Mouse (Mus musculus): ENCODE results near the gene Vnn3. TPM values are rescaled to one million over a fixed set of nuclear protein-coding genes. Genes with fewer than 3 reads are reported as not detected.

Vnn3 gene
- 0.53 and 0.88 TPM in 2 replicates for polyA plus RNA-seq (2015; fragmentation: Nextera tagmentation; extraction: Ambion mirVana)

DNA sequence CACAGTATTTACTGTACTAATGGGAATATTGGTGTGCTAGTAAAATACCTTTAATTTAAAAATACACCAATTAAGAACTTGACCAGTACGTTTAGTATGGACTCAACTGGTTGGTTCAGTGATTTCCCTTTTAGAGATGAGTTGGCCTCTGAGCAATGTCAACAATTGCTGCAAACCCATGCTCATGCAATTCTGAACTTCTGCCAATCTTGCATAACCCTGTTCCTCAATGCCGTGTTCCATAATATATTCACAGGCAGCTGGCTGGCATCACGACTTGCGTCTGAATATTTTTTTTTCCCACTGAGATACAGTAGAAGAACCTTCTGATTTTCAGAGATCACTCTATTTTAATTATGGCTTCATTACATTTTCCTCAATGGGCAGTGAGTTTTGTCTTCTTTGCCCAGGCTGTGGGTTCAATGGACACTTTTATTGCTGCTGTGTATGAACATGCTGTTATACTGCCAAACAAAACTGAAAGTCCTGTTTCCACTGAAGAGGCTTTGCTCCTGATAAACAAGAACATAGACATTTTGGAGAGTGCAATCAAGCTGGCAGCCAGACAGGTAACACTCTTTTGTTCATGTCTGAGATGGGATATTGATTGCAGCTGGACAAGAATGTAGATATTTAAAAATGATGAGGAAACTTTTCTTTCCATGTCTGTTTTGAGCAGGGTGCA is at the start of gene Vnn3:
Gene Vnn3 (plus strand): TSS at position 235 of the 685 bp plus-strand sequence.
- no peak for DNase-seq (ENCODE audit: low spot score)

DNA sequence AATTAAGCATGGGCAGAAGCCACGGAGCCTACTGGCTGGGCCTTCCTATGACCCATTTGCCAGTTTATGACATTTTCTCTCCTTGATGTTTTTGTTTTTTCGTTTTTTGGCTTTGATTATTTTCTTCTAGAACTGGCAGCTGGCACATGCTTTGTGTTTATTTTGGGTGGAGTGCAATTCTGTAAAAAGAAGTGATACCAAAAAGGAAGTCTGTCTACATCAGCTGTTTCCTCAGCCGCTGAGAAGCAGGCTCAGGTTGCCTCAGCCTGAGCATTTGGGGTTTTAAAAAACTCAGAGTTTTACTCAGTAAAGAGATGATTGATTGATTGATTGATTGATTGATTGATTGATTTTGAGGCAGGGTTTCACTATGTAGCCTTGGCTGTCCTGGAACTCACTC is 48.4 kb upstream of the Vnn3 start:
- no peak for DNase-seq (ENCODE audit: low spot score)

- no peak for DNase-seq (ENCODE audit: low spot score)
Measured at GRCm38 (mm10) chr10:23804665-23805064, 46.6 kb upstream of the Vnn3 start.

- DNase-seq (ENCODE audit: low spot score), result no peak
Measured at GRCm38 (mm10) chr10:23806201-23806600, 45.1 kb upstream of the Vnn3 start.

DNA sequence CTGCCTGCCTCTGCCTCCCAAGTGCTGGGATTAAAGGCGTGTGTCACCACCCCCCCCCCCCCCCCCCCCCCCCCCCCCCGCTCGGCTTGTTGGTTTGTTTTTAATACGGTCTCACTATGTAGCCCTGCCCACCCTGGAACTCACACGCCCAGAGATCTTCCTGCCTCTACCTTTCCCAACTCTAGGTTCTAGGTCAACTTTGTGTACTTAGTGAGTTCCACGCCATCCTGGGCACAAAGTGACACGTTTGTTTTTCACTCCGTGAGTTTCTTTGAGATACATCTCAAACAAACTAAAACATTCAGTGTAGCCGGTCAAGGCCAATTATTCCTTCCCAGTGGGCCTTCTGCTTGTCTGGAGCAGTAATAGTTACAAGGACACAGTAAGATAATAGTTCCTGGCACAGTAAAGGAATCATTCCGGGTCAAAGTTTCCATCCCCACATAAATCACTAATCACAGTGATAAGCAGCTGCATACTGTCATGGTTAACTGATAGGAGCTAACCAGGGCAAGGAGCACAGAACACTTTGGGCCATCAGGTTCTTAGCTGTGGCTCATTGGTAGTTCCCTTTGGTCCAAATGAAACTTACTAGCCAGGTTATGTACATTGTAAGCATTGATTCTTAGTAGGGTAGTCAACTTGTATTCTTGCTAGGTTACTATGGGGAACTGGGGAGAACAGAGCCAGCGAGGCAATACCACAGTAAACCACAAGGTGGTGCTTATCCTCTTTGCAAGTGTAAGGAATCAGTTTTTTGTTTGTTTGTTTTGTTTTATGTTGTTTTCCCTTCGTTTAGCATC is 39.4 kb upstream of the Vnn3 start:
- DNase-seq (ENCODE audit: low spot score), result peak; percentile 65

DNA sequence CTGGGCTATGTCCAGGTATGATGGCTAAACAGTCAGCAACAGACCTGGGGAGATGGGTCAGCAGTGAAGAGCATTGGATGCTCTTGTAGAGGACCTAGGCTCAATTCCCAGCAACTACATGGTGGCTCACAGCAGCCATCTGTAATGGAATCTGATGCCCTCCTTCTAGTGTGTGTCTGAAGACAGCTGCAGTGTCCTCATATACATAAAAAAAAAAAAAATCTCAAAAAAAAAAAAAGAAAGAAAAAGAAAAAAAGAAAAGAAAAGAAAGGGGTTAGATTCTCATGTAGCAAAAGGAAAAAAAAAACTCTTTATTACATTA is 38.9 kb upstream of the Vnn3 start:
- DNase-seq (ENCODE audit: low spot score), result no peak

DNA sequence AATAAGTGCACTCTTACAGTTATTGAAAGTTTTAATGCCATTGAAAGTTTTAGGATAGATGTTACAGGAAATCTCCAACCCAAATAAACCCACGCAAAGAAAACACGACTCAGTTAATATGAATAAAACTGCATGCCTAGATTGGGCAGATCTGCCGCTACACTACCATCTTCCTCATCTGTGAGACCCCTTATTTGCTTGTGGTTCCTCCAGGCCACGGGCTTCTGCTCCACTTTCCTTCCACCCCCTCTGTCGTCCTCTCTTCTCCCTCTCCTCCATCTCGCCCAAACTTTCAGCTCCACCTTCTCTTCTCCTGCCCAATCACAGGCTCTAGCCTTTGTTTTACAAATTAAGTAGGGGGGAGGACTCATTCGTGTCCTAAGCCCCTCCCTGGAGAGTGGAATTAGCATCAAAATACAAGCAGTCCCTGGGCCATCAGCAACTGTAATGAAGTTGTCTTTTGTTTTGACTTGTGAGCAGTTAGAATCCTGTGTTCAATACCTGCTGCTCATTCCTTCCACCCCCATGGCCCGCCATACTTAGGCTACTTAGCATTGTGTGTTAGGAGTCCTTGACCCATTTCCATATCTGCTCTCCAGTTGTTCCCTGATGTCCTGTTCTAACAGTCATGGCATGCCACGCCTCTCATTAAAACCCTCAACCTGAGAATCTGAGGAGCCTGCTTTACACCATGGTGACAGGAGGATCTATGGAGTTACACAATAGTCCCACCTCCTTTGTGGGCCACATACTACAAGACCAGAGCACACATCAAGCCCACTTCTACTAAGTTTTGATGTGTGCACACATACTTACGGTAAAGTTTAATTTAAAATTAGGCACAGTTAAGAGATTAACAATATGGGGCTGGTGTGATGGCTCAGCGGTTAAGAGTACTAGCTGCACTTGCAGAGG is 38.2 kb upstream of the Vnn3 start:
- no peak for DNase-seq (ENCODE audit: low spot score)

DNA sequence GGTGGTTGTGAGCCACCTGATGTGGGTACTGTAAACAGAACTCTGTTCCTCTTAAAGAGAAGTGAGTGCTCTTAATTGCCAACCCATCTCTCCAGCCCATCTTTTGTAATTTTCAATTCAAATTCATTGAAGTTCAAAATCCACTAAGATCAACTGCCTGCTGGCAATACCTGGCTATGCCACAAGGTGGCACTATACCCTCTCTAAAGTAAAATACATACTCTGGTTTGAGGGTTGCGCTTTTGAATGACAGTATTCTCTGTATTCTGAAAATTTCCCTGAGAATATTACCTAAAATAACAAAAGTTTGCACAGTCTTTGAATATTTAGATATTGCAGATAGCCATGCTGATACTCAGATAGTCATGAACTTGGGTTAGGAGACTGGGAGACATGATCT is 36.1 kb upstream of the Vnn3 start:
- DNase-seq (ENCODE audit: low spot score), result peak; percentile 62

DNA sequence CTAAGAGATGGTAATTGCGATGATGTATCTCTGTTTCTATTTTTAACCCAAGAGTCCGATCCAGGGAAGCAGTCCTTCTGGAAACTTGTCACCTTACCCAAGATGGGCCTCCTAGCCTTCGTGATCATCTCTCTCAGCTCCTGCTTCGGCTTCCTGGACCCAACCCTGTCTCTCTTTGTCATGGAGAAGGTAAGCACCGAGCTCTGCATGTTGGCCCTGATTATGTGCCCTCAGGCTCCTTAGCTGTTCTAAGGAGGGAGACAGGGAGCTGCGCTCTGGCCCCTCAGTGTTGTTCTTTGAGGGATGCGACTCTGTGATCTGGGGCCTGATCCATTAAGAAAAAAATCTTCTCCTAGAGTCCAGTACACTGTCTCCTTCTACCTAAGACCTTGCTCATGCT is 35.0 kb upstream of the Vnn3 start:
- no peak for DNase-seq (ENCODE audit: low spot score)

- no peak for DNase-seq (ENCODE audit: low spot score)
Measured at GRCm38 (mm10) chr10:23826516-23826915, 24.7 kb upstream of the Vnn3 start.

DNA sequence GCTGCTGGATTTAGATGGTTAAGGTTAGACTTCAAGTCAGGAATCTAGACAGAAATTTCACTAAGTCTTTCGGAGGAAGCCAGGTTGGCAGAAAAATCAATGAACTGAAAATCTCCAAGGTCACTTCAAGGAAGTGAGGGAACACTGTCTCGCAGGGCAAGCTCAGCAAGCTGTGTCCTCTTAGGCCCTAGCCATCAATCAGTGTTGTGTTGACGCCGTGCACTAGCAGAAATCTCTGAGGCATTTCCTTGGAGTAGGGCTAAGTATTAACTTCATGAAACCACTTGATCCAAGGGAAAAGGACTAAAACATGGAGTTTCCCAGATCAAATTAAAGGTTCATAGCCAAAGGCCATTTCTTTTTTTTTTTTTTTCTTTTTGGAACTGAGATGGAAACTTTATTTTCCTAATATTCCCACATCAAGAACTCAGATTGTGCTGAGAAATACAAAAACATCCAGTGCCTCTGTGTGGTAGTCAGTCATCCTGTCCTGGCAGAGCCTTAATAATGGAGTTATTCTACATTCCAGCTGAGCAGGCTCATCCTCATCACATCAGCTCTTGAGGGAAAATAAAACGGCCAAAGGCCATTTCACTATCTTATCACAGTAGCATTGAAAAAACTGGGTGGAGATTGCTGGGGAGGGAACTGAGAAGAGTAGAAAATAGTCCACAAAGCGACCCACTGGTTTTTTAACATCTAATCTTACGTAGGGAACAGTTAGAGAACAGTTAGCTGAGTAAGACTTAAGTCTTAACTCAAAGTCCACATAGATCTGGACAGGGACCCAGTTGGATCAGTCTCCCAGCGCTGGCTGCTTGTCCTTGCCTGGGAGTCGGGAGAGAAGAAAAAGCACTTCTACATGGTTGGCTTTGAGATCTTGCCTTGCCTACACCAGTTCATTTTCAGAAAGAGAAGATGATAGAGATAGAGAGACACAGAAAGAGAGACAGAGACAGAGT is 15.0 kb upstream of the Vnn3 start:
- no peak for DNase-seq (ENCODE audit: low spot score)

GRCm38 (mm10) chr10:23837115-23837514 is 14.1 kb upstream of the Vnn3 start:
- DNase-seq (ENCODE audit: low spot score), result no peak

GRCm38 (mm10) chr10:23838910-23839309 is 12.4 kb upstream of the Vnn3 start:
- no peak for DNase-seq (ENCODE audit: low spot score)

DNA sequence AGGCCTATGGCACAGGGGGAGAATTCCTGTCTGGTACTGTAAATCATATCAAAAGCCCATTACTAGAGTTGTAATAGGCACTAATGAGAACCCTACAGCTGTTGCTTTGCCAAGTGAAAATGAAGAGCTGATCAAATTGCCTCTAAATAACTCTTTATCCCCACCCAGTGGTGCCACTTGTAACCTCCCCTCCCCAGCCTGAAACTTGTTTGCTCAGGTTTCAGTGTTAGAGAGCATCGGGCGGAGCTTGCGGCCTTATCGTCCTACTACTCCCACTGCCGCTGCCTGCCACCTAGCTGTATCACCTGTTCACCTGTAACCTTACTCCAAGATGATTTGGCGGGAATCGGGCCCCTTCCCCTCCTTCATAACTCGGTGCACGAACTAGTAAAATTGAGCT is 11.9 kb upstream of the Vnn3 start:
- no peak for DNase-seq (ENCODE audit: low spot score)

DNA sequence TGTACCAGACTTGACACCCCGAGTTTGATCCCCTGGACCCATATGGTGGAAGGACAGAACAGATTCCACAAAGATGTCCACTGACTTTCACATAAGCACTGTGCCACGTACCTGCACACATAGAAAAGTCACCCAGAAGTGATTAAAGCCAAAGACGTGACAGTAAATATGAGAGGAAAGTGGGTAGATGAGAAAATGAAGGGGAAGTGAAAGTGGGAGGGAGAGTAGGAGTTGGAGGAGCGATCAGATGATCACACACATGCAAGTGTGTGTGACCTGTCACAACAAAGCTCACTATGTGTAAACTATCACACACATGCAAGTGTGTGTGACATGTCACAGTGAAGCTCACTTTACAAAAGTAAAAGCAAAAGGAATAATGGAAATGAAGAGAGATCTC is 10.8 kb upstream of the Vnn3 start:
- DNase-seq (ENCODE audit: low spot score), result no peak

GRCm38 (mm10) chr10:23852096-23852495 is 834 bp downstream of the Vnn3 start:
- no peak for DNase-seq (ENCODE audit: low spot score)

GRCm38 (mm10) chr10:23864362-23865312 is 13.4 kb downstream of the Vnn3 start:
- DNase-seq (ENCODE audit: low spot score), result no peak

- no peak for DNase-seq (ENCODE audit: low spot score)
Measured at GRCm38 (mm10) chr10:23880695-23881094, 29.4 kb downstream of the Vnn3 start.

DNA sequence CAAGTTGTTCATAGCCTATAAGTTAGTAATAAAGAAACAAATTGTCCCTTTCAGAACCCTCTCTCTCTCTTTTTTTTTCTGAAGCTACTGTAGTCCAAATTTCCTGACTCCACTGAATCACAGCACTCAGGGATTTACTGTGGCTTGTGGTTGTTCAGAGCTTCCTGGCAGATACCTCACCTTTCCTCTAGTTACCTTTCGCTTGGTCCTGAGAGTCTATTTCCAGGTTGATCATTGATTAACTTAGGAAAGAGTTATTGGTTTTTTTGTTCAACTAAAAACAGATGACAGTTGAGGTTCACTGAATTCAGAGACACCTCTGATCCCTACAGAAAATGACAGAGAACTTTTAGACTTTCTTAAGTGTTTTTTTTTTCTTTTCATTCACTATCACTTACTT is 33.6 kb downstream of the Vnn3 start:
- DNase-seq (ENCODE audit: low spot score), result no peak

DNA sequence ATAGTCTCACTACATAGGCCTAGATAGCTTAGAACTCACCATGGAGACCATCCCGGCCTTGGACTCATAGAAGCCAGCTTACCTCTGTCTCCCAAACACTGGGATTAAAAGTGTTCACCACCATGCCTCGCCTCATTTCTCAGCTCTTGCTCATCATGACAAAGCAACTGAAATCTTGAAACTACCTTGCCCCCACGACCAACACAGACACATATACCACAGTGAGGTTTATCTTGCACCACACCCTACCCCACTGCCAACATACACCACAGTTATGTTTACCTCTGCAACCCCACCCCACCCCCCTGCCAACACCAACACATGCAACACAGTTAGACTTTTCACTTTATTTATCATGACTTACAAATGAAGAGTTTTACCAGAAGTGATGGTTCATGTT is 34.8 kb downstream of the Vnn3 start:
- no peak for DNase-seq (ENCODE audit: low spot score)
